Mouse (Mus musculus): ENCODE results near the gene Gm14632. TPM values are rescaled to one million over a fixed set of nuclear protein-coding genes. Genes with fewer than 3 reads are reported as not detected.

Gene Gm14632
- not detected for total RNA-seq (2023)

GRCm38 (mm10) chrX:30329472-30329871 is at the start of gene Gm14632:
TSS of gene Gm14632 (plus strand) at chrX:30329772.

Data from CD8-positive naive resting alpha-beta T cell, adult 57 days (primary cell).